Mouse (Mus musculus) lung, postnatal 25 days (tissue): ENCODE data around the gene Galp.
"Not testable (repeated sequence)": the region's sequence is repeated elsewhere in the genome, so short reads cannot be mapped to it uniquely, and the experiment has no call there.

Experiments
- DNase-seq: peaks from one replicate; pipeline ENCODE4 v3.0.0; 2022; ENCODE audit warnings: low spot score

Gene Galp

GRCm38 (mm10) chr7:6196790-6197189 is at the start of gene Galp:
Galp (plus strand) TSS chr7:6197090.
- DNase-seq: no peak

GRCm38 (mm10) chr7:6147688-6148087 is 49.2 kb upstream of the Galp start:
- peak; percentile 72 for DNase-seq

- DNase-seq: no peak
Observed at GRCm38 (mm10) chr7:6151266-6151665, 45.6 kb upstream of the Galp start.

GRCm38 (mm10) chr7:6152036-6152435 is 44.9 kb upstream of the Galp start:
- no peak for DNase-seq

DNA sequence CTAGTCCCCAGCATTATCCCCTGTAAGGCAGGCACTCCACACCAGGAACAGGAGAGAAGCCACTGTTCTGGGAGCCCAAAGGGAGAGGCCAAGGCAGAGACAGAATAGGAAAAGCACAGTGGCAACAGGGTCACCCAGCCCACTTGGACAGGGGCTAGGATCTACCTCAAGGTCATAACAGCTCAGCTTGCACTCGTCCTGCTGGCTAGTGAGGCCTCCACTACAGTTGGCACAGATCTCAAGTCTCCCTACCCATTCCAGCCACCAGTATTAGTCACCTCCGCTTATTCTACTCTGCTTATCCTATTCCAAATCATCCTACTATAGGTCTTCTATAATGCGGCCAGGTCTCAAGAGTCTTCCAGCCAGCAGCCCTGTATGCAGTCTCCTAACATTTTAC is 43.8 kb upstream of the Galp start:
- no peak for DNase-seq

- no peak for DNase-seq
Observed at GRCm38 (mm10) chr7:6154164-6154563, 42.7 kb upstream of the Galp start.

GRCm38 (mm10) chr7:6155031-6155872 is 41.6 kb upstream of the Galp start:
- peak; percentile 72 for DNase-seq

- peak; percentile 97 for DNase-seq
Observed at GRCm38 (mm10) chr7:6155901-6156411, 40.9 kb upstream of the Galp start, which contains the start of gene Zfp787. Zfp787 (minus strand) TSS chr7:6155997.

GRCm38 (mm10) chr7:6156901-6157472 is 39.9 kb upstream of the Galp start:
- DNase-seq: no peak

DNA sequence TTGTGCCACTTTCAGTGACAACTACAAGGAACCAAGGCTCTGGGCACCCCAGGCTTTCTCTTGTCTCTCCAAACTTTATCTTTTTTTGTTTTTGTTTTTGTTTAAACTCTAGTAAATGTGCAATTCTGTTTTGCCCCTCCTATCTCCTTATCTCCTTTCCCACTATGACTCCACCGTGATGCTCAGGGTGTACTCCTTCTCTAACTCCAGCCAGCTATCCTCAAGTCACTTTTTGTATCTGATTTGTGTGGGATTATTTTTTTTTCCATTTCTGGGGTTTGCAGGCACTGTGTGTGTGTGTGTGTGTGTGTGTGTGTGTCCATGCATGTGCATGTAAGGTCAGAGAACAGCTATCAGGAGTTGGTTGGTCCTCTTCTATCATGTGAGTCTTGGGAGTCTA is 39.4 kb upstream of the Galp start:
- DNase-seq: no peak

- DNase-seq: no peak
Observed at GRCm38 (mm10) chr7:6159604-6160003, 37.3 kb upstream of the Galp start.

- DNase-seq: peak; percentile 57
Observed at GRCm38 (mm10) chr7:6161541-6161940, 35.3 kb upstream of the Galp start.

DNA sequence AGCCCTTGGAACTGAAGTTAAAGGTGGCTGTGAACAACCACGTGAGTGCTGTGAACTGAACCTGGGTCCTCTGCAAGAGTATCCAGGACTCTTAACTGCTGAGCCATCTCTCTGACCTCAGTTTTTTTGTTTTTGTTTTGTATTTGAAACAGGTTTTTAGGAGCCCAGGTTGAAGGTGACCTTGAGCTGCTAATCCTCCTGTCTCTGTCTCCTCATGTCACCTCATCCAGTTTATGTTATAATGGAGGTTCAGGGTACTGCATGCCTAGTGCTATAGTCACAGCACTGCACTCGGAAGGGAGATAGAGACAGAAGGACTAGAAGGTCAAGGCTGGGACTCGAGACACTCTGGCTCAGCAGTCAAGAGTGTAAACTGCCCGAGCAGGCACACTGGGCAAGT is 34.7 kb upstream of the Galp start:
- DNase-seq: no peak

DNA sequence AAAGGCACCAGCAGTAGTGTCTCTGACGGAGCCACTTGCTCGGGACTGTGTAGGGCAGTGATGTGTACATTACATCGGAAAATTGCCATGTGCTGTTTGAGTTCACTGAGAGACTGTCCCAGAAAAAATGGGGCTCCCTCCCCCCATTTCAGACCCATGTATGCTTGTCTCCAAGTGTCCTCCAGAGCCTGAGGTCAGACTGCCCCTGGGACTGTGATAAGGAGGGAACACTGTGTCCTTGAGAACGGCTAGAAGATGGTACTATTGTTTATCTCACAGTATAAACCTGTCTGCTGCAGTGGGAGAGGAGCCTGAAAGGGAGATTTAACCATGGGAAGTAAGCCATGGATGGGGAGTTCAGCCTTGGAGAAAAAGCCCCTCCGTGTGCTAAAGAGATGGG is 32.2 kb upstream of the Galp start:
- no peak for DNase-seq

DNA sequence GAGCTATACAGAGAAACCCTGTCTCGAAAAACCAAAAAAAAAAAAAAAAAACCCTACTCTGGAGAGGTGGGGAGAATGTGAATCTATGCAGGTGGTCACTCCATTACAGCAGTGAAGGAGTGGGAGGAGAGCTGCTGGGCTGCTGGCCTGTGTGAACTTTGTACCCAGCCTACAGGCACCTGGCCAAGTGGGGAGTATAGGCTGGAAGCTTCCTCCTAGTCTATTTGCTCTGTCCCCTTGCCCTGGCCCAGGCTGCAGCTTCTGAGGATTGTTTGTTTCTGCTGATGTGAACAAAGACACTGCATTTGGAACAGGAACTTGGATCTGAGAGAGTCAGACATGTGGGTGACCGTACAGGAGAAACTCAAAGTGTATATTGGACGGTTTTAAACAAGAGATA is 27.5 kb upstream of the Galp start:
- no peak for DNase-seq

GRCm38 (mm10) chr7:6170391-6170790 is 26.5 kb upstream of the Galp start:
- DNase-seq: no peak

DNA sequence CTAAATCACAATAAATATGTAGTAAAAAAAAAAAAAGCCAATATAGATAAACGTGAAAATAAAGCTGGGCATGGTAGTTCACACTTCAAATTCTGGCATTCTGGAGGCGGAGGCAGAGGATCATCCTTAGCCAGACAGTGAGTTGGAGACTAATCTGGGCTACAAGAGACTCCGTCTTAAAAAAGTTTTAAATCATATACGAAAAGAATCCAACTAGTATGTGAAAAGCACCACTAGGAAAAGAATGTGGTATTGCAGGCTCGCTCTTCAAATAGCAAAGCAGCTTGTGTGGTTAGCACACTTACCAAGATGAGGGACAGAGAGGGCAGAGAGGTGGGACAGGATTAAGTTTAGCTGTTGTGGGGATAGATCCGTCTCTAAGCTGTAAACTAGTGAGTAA is 26.0 kb upstream of the Galp start:
- DNase-seq: no peak

DNA sequence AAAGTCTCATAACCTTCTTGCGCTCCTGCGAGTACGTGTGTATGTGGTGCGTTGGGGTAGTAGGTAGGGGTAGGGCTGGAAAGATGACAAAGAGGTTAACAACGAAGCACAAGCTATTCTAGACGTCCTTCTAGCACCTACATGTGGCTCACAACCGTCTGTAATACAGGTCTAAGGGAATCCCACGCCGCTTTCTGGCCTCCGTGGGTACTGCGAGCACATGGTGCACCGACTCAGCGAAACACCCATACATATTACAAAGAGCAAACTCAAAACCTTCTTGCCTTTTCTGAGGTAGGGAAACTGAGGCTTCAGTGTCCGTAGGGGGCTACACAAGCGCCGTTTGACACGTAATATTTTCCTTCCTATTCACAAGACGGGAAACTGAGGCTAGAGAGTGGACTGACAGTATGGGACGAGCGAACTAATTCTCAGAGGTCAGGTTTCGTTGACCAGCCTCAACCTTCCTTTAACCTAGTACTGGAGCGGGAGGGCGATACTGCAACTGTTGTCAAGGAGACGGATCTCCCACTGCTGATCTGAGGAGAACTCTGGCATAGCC is 25.4 kb upstream of the Galp start:
- peak; percentile 75 for DNase-seq

DNA sequence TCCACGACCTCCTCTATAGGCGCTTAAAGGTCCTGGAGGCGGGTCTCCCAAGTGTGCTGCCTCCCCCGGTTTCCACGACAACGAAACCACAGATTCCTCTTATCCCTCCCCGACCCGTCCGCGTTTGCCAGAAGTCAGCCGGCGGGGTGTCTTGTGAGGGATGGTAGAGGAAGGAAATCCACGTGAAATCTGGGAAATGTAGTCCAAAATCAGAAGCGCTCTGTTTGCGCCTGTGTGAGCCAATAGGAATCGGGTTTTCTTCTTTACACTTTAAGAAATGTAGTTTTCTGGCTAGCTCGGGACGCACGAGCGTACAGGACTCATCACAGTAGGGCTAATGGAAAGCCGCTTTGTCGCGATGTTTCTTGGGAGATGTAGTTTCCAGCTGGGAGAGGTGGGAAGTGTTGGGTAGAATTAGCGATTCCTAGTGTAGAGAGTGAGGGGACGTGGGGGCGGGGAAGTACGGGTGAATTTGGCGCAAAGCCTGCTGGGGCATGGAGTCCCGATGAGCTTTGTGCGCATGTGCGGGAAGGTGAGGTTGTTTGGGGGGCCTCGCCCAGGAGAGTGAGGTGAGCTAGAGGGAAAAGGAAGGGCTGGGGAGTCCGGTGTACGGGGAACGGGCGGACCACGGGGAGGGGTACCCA is 24.8 kb upstream of the Galp start, which contains the start of gene Zfp444:
TSS of gene Zfp444 (plus strand) at position 221 of the 644 bp plus-strand sequence.
- DNase-seq: peak; percentile 98

DNA sequence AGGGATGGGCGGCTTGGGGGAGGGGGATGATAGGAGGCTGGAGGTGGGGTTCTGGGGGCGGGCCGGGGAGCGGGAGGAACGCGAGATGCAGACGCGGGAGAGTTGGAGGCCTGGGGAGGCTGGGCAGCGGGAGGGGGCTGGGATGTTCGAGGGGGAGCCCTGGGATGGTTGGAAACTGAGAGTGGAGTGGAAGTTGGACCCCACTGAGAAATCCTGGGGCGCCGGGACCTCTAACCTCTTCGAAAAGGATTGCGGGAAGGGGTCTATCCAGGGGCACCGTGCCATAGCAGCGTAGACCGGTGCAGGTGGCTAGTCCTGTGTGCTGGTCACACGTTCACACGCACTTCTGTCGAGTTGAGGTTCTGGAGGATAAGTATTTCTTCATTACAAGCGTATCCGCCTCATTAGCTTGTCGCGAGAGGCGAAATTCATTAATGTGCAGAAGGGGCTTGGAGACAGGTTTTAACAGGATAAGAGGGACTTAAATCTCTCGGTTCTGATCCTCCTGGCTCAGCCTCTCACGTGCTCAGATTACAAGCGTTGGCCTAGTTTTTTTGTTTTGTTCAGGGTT is 24.1 kb upstream of the Galp start:
- DNase-seq: no peak

DNA sequence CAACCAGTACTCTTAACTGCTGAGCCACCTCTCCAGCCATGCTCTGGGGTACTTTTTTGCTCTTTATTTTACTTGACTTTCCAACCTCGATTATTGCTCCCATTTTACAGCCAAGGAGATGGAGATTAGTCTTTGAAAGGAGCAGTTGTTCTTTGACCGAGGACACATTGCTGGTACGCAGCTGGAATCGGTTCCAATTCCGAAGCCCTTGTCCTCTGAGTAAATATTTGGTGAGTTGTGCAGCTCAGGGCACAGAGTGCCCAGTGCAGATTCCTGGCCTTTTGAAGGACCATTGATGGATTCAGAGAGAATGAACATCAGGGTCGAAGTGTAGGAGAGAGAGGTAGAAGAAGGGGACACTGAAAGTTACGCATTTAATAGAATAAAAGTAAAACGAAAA is 23.0 kb upstream of the Galp start:
- DNase-seq: no peak

- DNase-seq: not testable (repeated sequence)
Observed at GRCm38 (mm10) chr7:6174365-6174987, 22.4 kb upstream of the Galp start.
